Mouse (Mus musculus): Measurements from ENCODE around the gene Drap1. TPM values are rescaled to one million over a fixed set of nuclear protein-coding genes. Genes with fewer than 3 reads are reported as not detected.

Drap1 gene
- polyA plus RNA-seq, 1 experiment from 2014 or later = 198 TPM

GRCm38 (mm10) chr19:5459896-5460295, 35.1 kb upstream of the Drap1 start:
- no peak for ATAC-seq
- Histone ChIP-seq H3K4me3 (replicated peaks) (peak overlapping the region; percentile 58), H3K4me1 (replicated peaks) (peaks cover 27% of the 10 kb centered on the region), H3K9ac (peak overlapping the region; percentile 46), H3K36me3 (peaks cover 3% of the 10 kb centered on the region; the same call in 1 of the 2 replicates), H3K4me2 (replicated peaks) (peak overlapping the region; percentile 72), H3K9me3 (no peaks in the 10 kb centered on the region), H3K27me3 (replicated peaks) (no peaks in the 10 kb centered on the region), H3K27ac (no peak overlapping the region)
- WGBS = 22% methylated on average over 3 of the region's 3 CpGs

GRCm38 (mm10) chr19:5459019-5459418, 34.2 kb upstream of the Drap1 start:
- ATAC-seq = no peak
- no peaks in the 10 kb centered on the region for H3K27me3 ChIP-seq (replicated peaks)
- H3K9ac ChIP-seq = no peak overlapping the region
- H3K4me3 ChIP-seq (replicated peaks) = no peak overlapping the region
- no peak overlapping the region for H3K27ac ChIP-seq
- H3K36me3 ChIP-seq = peaks cover 3% of the 10 kb centered on the region; the same call in 1 of the 2 replicates
- no peak overlapping the region; the same call in 1 of the 2 replicates for H3K4me2 ChIP-seq (replicated peaks)
- no peaks in the 10 kb centered on the region for H3K9me3 ChIP-seq
- H3K4me1 ChIP-seq (replicated peaks) = peaks cover 32% of the 10 kb centered on the region
- WGBS = 63% methylated on average over 7 of the region's 7 CpGs

GRCm38 (mm10) chr19:5457746-5458442, 33.1 kb upstream of the Drap1 start, which contains the start of gene Ccdc85b:
Gene Ccdc85b (minus strand): TSS chr19:5457894.
- H3K4me2 ChIP-seq (replicated peaks) = peak within 1 kb of the TSS; percentile 98
- H3K9me3 ChIP-seq = no peaks in the 10 kb centered on the region
- peak within 1 kb of the TSS; percentile 92 for H3K27ac ChIP-seq
- peak within 1 kb of the TSS; percentile 90 for H3K9ac ChIP-seq
- H3K27me3 ChIP-seq (replicated peaks) = no peaks in the 10 kb centered on the region
- no peaks in the 10 kb centered on the region; the same call in 1 of the 2 replicates for H3K36me3 ChIP-seq
- H3K4me3 ChIP-seq (replicated peaks) = peak within 1 kb of the TSS; percentile 88
- peaks cover 32% of the 10 kb centered on the region for H3K4me1 ChIP-seq (replicated peaks)
- 13% methylated on average over 14 of the region's 14 CpGs for WGBS
- no peak; the same call in 1 of the 2 replicates for ATAC-seq

GRCm38 (mm10) chr19:5456922-5457745, 32.4 kb upstream of the Drap1 start:
- H3K9ac ChIP-seq = peak overlapping the region; percentile 90
- no peaks in the 10 kb centered on the region for H3K27me3 ChIP-seq (replicated peaks)
- no peaks in the 10 kb centered on the region for H3K36me3 ChIP-seq
- peak; percentile 91 for ATAC-seq
- H3K9me3 ChIP-seq = no peaks in the 10 kb centered on the region
- peak overlapping the region; percentile 88 for H3K4me3 ChIP-seq (replicated peaks)
- peak overlapping the region; percentile 98 for H3K4me2 ChIP-seq (replicated peaks)
- under 1% methylated on average over 70 of the region's 70 CpGs for WGBS
- peaks cover 32% of the 10 kb centered on the region for H3K4me1 ChIP-seq (replicated peaks)
- H3K27ac ChIP-seq = peak overlapping the region; percentile 92

- no peaks in the 10 kb centered on the region for H3K27me3 ChIP-seq (replicated peaks)
- H3K9ac ChIP-seq = peak overlapping the region; percentile 90
- peaks cover 30% of the 10 kb centered on the region for H3K4me1 ChIP-seq (replicated peaks)
- H3K9me3 ChIP-seq = no peaks in the 10 kb centered on the region
- H3K4me3 ChIP-seq (replicated peaks) = peak overlapping the region; percentile 88
- H3K4me2 ChIP-seq (replicated peaks) = peak overlapping the region; percentile 98
- ATAC-seq = no peak
- WGBS = 2% methylated on average over 26 of the region's 26 CpGs
- H3K27ac ChIP-seq = peak overlapping the region; percentile 92
- H3K36me3 ChIP-seq = no peaks in the 10 kb centered on the region
These were observed 31.6 kb upstream of the Drap1 start for GRCm38 (mm10) chr19:5456241-5456921.

- Histone ChIP-seq H3K9ac (peak overlapping the region; percentile 90; the same call in 1 of the 2 replicates), H3K27ac (no peak overlapping the region), H3K4me1 (replicated peaks) (peaks cover 27% of the 10 kb centered on the region; the same call in 1 of the 2 replicates), H3K4me2 (replicated peaks) (peak overlapping the region; percentile 98), H3K4me3 (replicated peaks) (peak overlapping the region; percentile 88), H3K27me3 (replicated peaks) (0 out of 2 replicates have a peak, but pooled peaks cover 2% of the 10 kb centered on the region), H3K36me3 (no peaks in the 10 kb centered on the region), H3K9me3 (no peaks in the 10 kb centered on the region)
- ATAC-seq = no peak
- 62% methylated on average over 8 of the region's 8 CpGs for WGBS
These were observed 30.8 kb upstream of the Drap1 start for GRCm38 (mm10) chr19:5455568-5455967.

- ATAC-seq = no peak
- H3K9ac ChIP-seq = 0 out of 2 replicates have a peak overlapping the region, but pooled peaks have one; percentile 90
- 76% methylated on average over 12 of the region's 12 CpGs for WGBS
These were observed 30.3 kb upstream of the Drap1 start for GRCm38 (mm10) chr19:5455037-5455436.

GRCm38 (mm10) chr19:5451766-5452165, 27.0 kb upstream of the Drap1 start:
- Histone ChIP-seq H3K4me3 (replicated peaks) (no peak overlapping the region), H3K4me1 (replicated peaks) (peaks cover 33% of the 10 kb centered on the region), H3K4me2 (replicated peaks) (no peak overlapping the region), H3K9ac (no peak overlapping the region), H3K27ac (no peak overlapping the region), H3K27me3 (replicated peaks) (peaks cover 34% of the 10 kb centered on the region), H3K36me3 (no peaks in the 10 kb centered on the region), H3K9me3 (no peaks in the 10 kb centered on the region)
- no peak for ATAC-seq
- 77% methylated on average over 6 of the region's 6 CpGs for WGBS

More at GRCm38 (mm10) chr19:5455037-5455436, 30.3 kb upstream of the Drap1 start:
- Histone ChIP-seq H3K27ac (no peak overlapping the region), H3K9me3 (no peaks in the 10 kb centered on the region), H3K27me3 (replicated peaks) (peaks cover 5% of the 10 kb centered on the region), H3K4me1 (replicated peaks) (peaks cover 27% of the 10 kb centered on the region; the same call in 1 of the 2 replicates), H3K36me3 (no peaks in the 10 kb centered on the region), H3K4me3 (replicated peaks) (peak overlapping the region; percentile 88), H3K4me2 (replicated peaks) (peak overlapping the region; percentile 98)

GRCm38 (mm10) chr19:5449673-5450072, 24.9 kb upstream of the Drap1 start:
- no peak for ATAC-seq
- H3K9me3 ChIP-seq = no peaks in the 10 kb centered on the region
- no peak overlapping the region for H3K4me3 ChIP-seq (replicated peaks)
- no peak overlapping the region for H3K9ac ChIP-seq
- no peak overlapping the region for H3K4me2 ChIP-seq (replicated peaks)
- H3K27me3 ChIP-seq (replicated peaks) = peaks cover 41% of the 10 kb centered on the region
- H3K4me1 ChIP-seq (replicated peaks) = peaks cover 15% of the 10 kb centered on the region
- H3K36me3 ChIP-seq = no peaks in the 10 kb centered on the region
- WGBS = 79% methylated on average over 3 of the region's 3 CpGs
- H3K27ac ChIP-seq = no peak overlapping the region

- H3K4me3 ChIP-seq (replicated peaks) = peak overlapping the region; percentile 54
- H3K9me3 ChIP-seq = no peaks in the 10 kb centered on the region
- peaks cover 45% of the 10 kb centered on the region for H3K27me3 ChIP-seq (replicated peaks)
- ATAC-seq = no peak
- no peak overlapping the region for H3K27ac ChIP-seq
- peak overlapping the region; percentile 97 for H3K4me2 ChIP-seq (replicated peaks)
- peaks cover 12% of the 10 kb centered on the region for H3K4me1 ChIP-seq (replicated peaks)
- WGBS = 5% methylated on average over 36 of the region's 36 CpGs
- H3K36me3 ChIP-seq = no peaks in the 10 kb centered on the region
- peak overlapping the region; percentile 44; the same call in 1 of the 2 replicates for H3K9ac ChIP-seq
These were observed 23.8 kb upstream of the Drap1 start for GRCm38 (mm10) chr19:5448354-5449150.
